Mouse (Mus musculus): ENCODE measurements around the gene Olfr1222.
"Not testable (repeated sequence)": the region's sequence is repeated elsewhere in the genome, so short reads cannot be mapped to it uniquely, and the experiment has no call there.

The Olfr1222 gene

GRCm38 (mm10) chr2:89132954-89133353, at the start of gene Olfr1222:
Olfr1222 (minus strand) TSS chr2:89133054.
- in situ Hi-C loops (cut with MboI; ENCODE audit: unreplicated experiment in 2 of 2), result no loop called here

- in situ Hi-C loops (cut with MboI; ENCODE audit: unreplicated experiment in 2 of 2), result no loop called here
Measured at GRCm38 (mm10) chr2:89174569-89174968, 41.7 kb upstream of the Olfr1222 start, which contains the start of gene Olfr1225. Olfr1225 (minus strand) TSS chr2:89174669.

- in situ Hi-C loops (cut with MboI; ENCODE audit: unreplicated experiment in 2 of 2), result not testable (repeated sequence)
Measured at GRCm38 (mm10) chr2:89164711-89165110, 31.9 kb upstream of the Olfr1222 start.

GRCm38 (mm10) chr2:89163991-89164390, 31.1 kb upstream of the Olfr1222 start, which contains the start of gene Olfr1224-ps1:
Olfr1224-ps1 (minus strand) TSS chr2:89164091.
- in situ Hi-C loops (cut with MboI; ENCODE audit: unreplicated experiment in 2 of 2), result not testable (repeated sequence)

- in situ Hi-C loops (cut with MboI; ENCODE audit: unreplicated experiment in 2 of 2), result no loop called here
Measured at GRCm38 (mm10) chr2:89151460-89151859, 18.6 kb upstream of the Olfr1222 start, which contains the start of gene Olfr1223. Olfr1223 (minus strand) TSS chr2:89151560.

GRCm38 (mm10) chr2:89117183-89117582, 15.7 kb downstream of the Olfr1222 start, which contains the start of gene Olfr1221:
Olfr1221 (minus strand) TSS chr2:89117283.
- in situ Hi-C loops (cut with MboI; ENCODE audit: unreplicated experiment in 2 of 2), result no loop called here

- in situ Hi-C loops (cut with MboI; ENCODE audit: unreplicated experiment in 2 of 2), result no loop called here
Measured at GRCm38 (mm10) chr2:89106735-89107134, 26.1 kb downstream of the Olfr1222 start, which contains the start of gene Olfr1220. Olfr1220 (minus strand) TSS chr2:89106835.

GRCm38 (mm10) chr2:89105651-89106050, 27.2 kb downstream of the Olfr1222 start:
- in situ Hi-C loops (cut with MboI; ENCODE audit: unreplicated experiment in 2 of 2), result no loop called here

GRCm38 (mm10) chr2:89093848-89094247, 39.0 kb downstream of the Olfr1222 start:
- in situ Hi-C loops (cut with MboI; ENCODE audit: unreplicated experiment in 2 of 2), result no loop called here

- in situ Hi-C loops (cut with MboI; ENCODE audit: unreplicated experiment in 2 of 2), result no loop called here
Measured at GRCm38 (mm10) chr2:89083413-89083812, 49.4 kb downstream of the Olfr1222 start, which contains the start of gene Olfr1219. Olfr1219 (minus strand) TSS chr2:89083513.

- in situ Hi-C loops (cut with MboI; ENCODE audit: unreplicated experiment in 2 of 2), result no loop called here
Measured at GRCm38 (mm10) chr2:89081487-89081886, 51.4 kb downstream of the Olfr1222 start.

Data from v-Abl transformed pro-B cells (cell line).